Mouse (Mus musculus) cerebellum, adult 8-10 months (tissue): ENCODE results near the gene Ppp6r1.
A peak's percentile ranks its signal among the peaks of the same experiment; 100 is the strongest.

Experiments used
- DNase-seq: peaks from one replicate; pipeline ENCODE4 v3.0.0; 2022

Ppp6r1 gene

DNA sequence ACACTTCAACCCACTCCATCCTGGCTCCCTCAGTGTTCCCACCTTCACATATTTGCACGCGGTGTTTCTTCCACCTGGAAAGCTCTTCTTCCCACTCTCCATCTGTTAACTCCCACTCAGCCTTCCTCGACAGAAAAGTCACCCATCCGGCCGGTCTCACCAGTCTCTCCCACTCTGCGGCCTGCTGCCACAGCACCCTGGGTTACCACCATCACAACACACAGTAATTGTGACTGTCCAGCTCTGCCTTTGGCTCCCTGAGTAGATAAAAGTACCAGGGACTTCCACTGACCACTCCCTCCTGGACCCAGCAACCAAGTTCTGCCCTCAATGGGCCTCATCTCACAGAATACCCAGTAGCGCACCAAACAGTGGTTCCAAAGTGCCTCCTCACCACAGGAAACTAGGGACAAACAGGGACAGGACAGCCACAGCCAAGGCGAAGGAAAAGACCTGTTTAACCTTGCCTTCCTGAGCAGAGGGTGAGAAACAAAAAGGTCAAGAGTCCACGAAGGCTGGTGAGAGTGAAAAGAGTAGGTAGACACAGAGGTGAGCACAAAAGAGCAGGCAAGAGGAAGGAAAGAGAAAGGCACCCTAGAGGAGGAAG, 1.2 kb downstream of the Ppp6r1 start:
- no peak for DNase-seq

DNA sequence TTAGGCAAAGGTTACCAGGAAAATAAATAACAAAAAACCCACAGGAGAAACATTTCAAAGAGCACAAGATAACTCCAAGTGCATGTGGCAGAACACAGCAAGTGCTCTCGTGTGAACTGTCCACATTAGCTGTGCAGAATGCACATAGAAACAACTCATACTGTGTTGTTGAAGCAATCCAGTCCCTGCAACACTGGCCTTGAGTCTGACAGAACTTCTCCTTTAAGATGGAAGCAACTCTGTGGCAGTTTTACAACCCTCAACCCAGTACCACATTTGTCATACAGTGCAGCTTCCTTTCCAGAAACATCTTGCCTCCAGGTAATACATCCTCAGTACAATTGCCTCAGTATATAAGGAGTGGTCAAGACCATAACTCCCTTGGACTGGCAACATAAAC, 2.0 kb downstream of the Ppp6r1 start:
- DNase-seq: no peak

DNA sequence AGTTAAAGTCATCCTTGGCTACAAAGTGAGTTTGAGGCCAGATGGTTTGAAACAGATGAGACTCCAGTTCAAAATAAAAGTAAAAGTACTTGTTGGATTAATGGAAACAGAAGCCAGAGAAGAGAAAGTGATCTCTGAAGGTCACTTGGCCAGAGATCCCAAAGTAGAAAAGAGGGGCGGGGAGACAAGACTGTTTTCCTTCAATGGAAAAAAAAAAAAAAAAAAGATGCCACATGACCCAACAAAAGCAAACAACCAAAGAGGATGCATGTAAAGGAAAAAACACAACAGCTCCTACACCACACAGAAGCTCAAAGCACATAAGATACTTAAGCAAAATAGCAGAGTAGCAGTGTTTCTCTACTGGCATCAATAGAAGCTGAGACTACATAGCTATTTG, 2.9 kb downstream of the Ppp6r1 start:
- DNase-seq: no peak

DNA sequence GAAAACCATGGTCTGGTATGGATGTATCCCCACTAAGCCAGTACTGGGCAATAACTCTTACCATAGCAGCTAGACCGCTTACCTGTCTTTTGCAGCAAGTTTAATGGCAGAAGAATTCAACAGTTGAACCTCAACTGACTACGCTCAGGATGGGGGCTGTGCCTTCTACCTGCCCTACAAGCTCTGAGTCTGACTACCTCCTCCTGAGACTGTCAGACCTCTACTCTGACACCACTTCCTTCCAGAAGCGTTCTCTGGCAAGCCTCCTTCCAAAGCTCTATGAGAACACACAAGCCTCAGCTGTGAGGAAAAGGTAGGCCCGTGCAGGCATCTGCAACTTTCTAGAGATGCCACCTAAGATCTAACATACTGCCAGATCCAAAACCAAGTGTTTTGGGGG, 3.4 kb downstream of the Ppp6r1 start:
- no peak for DNase-seq

DNA sequence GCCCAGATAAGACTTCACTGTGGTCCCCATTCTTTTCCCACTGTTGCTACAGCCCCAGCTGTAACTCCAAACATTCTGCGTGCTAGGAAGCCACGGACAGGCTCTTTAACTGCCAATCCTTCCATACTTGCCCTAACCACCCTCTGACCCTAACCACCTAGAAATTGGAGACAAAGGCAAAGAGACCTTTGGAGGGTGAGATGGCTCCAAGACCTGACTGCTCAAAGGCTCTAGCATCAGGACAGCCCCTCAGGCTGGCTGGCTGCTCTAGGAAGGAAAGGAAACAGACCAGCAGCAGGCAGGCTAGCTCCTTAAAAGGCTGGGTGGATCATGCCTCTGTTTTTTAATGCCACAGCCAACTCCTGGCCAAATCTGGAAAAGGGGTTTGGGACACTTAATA, 4.6 kb downstream of the Ppp6r1 start:
- no peak for DNase-seq

DNA sequence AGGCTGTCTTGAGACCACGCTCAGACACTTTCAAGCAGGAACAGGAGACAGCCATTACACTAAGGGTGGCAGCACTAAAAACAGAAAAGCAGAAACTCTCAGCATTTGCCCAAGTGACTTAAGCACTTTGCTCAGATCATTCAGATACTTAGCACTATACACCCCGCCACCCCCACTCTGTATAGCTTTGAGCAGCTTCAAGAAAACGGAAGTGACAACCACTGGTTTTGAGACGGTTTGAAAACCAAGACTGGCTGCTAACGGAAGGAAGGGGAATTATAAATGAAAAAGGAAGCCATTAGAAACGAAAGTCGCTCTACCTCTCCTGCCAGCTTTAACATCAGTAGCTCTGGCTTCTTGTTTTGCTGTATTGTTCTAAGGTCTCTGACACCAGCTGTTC, 5.0 kb downstream of the Ppp6r1 start:
- no peak for DNase-seq

DNA sequence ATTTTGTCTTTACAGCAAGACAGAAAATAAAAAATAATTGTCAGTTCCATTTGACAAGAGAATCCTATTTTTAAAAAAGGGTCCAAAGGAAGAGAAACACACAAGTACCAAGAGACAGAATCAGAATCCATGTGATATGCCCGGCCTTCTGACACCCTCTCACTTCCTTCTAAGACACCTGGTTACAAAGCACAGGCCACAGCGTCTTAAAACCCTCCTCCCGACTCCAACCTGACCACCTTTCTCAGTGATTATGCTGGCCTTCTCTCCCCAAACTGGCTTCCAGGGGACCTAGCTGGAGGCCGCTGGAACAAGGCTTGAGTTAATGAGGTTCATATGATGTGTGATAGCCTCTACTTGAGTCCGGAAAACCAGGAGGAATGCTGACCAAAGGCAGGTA, 5.5 kb downstream of the Ppp6r1 start:
- no peak for DNase-seq

DNA sequence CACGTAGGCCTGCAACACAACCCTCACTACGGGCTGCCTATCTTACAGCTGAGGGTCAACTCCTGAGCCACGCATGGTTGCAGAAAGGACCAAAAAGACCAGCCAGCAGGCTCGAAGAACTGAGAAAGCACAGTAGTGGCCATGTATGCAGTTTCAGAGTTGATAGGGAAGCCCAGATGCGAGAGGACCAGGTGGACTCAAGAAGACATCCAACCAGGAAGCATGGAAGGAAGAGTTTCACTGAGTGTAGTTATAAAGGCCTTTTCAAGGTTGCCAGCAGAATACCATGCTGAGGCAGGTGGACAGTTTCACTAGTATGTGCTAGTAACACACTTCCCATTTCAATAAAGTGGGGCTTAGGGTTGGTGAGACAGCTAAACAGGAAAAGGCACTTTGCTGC, 6.1 kb downstream of the Ppp6r1 start:
- DNase-seq: no peak

DNA sequence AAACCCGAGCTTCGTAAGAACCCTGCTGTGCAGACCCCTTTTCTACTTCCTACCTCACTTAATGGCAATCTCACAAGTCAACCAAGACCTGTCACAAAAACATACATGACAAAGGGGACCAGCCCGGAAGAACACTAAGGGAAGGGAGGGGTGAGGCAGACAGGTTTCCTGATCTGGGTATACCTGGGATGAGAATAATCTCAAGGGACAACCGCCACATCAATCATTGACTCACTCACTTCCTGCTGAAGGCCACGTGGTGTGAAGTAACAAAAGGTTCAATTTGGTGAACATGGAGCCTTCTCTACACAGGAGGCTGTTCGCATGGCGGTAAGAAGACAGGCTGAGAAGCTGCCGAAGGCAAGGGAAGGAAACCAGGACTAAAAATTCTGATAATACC, 7.2 kb downstream of the Ppp6r1 start:
- no peak for DNase-seq

DNA sequence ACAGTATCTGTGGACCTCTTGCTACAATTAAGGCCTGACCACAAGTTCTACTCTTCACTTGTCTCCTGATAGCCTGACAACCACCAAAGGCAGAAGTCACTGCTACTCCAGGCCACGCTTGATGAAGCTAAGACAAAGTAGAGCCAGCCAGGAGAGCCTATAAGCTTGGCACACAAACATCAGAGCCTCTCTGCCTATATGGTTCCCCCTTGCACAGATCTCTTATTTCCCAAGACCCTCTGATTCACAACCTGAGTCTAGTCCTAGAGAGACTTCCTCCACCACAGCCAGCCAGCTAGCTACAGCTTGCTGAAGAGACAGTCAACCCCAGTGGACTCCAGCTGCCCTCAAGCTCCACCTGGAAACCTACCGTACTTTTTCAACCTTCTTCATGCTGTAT, 10.8 kb downstream of the Ppp6r1 start:
- DNase-seq: no peak

DNA sequence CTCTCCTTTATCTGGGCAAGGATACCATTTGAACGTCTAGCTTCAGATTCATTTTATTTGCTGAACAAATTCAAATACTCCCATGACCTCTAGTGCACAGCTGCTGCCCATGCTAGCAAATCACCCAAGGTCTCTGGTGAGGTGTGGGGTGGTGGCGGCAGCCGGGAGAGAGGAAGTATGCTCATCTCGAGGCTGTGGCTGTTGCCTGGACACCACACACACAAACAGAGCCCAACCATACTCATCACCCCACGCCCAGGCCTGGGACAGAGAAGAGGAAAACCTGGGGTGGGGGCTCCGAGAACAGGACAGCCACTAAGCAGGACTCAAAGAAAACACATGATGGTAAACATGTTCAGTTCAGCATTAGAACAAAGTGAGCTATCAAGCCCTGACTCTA, 11.5 kb downstream of the Ppp6r1 start:
- no peak for DNase-seq

DNA sequence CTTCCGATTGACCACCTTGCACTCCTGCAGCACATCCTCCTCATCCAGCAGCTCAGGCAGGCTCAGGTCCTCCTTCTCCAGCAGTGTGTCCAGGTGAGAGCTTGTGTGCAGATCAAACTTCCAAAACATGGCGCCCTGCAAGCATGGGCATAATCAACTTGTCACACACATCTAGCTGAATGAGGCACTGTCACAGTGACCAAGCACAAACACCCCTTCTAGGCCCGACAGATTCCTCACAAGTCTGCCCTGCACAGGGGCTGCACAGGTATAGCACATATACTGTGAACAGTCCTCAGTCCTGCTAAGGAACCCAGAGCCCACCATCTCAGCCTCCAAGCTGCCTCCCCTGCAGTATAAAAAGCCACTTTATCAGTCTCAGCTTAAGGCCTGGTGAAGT, 12.0 kb downstream of the Ppp6r1 start:
- DNase-seq: no peak

DNA sequence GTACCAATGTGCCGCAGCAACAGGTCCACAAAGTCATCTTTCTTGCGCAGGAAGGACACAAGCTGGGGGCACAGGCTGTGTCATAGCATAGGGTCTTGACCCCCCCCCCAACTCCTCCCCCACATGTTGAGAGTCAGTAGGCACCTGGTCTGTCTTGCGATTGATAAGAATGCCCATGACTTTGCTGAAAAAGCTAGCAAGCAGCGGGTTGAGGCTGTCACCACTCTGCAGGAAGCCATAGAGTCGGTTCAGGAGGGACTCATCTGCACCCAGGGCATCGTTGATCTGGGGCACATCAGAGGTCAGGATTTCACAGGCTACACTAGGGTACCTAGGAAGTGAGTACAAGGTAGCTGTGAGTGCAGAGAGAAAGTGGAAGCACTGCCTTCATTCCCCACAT, 15.6 kb downstream of the Ppp6r1 start:
- DNase-seq: no peak

DNA sequence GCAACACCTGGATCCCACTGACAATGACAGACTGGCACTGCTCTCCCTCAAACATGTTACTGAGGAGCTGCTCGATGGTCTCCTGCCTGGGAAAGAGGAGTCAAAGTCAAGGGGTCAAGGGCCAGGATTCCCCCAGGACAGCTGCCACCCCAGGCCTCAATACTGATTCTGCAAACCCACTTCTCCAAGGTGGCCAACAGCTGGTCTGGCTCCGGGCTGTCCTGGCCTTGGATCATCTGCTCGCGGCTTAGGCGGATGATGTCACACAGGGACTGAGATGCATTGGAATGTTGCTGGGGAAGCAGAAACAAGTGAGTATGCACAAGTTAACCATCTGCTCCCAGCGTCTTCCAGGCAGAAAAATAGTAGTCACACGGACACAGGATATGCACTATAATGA, 16.9 kb downstream of the Ppp6r1 start:
- no peak for DNase-seq

DNA sequence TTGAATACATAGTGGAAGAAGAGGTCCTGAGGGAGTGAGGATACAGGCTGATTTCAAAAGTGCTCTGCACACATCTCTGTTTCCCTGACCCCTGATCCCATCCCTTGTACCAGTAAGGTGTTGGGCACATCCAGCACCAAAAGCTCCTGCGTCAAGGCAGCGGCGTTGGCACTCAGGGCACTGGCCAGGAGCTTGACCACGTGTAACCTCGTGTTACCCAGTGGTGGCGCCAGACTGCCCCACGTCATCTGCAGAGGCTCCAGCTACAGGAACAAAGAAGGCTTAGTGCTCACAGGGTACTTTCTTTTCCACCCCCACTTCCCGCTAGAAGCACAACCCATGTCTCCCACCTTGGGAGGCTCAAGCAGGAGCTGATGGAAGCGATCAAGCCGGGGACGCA, 17.7 kb downstream of the Ppp6r1 start:
- DNase-seq: no peak

DNA sequence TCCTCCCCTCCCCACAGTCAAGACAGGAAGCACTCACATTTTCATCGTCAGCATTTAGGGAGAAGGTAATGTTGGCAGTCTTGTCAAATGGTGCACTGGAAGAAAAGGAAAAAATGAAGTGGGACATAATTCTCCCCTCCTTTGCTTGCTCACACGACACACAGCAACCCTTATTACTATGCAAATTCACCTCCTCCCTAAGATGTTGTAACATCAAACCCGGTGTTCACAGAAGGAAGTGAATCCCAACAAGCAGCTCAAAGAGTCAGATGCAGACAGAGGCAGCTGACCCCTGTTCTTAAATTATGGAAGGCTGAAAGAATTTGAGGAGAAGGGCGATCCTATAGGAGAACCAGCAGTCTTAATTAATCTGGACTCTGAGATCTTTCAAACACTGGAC, 22.6 kb downstream of the Ppp6r1 start:
- no peak for DNase-seq

DNA sequence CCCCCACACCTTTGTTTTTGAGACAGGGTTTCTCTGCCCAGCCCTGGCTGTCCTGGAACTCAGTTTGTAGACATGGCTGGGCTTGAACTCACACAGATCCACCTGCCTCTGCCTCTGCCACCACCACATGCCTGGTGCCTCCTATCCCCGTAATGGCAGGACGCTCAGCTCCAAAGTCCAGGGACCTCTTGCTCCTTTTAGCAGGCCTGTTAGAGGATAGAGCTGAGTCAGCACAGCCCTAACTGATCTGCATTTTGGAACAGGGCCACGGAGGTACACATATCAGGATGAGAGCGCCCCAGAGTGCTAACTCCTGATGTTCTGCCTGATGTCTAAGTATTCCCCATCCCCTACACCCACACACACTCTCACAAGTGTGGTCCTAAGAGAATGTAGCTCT, 27.8 kb downstream of the Ppp6r1 start, which contains the start of gene Tmem86b:
Tmem86b (minus strand) TSS at position 392 of the 400 bp plus-strand sequence.
- DNase-seq: no peak

DNA sequence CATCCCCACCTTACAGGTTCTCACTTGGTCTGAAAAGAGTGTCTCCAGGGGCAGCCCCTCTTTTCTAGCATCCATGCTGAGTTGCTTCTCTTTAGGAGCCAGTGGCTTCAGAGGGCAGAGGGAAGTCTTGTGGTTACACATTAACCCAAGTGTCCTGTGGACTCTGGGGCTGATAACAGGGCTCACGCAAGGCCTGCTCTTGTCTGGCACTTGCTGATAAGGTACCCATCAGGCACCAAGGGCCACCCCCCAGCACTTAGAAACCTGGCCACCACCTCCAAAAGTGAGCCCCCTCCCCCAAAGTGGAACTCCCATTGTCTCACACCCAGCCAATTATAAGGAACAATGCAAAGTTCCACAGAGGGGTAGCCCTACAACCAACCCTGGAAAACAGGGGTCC, 28.6 kb downstream of the Ppp6r1 start:
- no peak for DNase-seq

DNA sequence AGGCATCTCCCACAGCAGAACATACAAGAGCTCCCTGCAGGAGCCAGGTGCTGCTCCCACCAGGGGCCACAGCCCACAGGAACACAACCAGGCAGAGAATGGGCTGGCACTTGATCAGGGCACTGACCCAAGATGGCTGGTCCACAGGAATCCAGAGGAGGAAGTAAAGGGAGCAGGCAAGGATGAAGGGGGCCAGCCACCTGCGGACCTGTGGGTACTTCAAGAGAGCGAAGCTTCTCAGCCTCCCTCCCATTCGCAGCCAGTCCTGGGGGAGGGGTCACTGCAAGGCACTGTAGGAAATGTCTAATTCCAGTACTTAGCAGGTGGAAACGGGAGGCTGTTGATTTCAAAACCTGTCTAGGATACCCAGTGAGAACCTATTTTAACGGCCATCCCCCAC, 29.2 kb downstream of the Ppp6r1 start:
- DNase-seq: no peak

DNA sequence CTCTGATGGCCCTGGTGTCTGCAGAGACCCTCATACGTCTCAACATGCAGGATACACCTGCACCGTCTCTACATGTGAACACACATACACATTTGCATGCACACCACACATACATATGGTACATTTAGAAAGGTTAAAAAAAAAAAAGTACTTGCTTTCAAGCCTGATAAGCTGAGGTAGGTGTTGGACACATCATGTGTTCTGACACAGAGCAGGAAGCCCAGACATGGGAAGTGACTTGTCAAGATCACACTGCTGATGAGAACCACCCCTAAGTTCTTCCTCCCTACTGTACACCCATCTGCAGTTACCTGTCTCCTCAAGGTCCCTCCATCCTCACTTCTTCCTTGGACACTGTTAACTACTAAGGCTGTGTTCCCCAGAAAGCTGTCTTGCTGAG, 32.9 kb downstream of the Ppp6r1 start:
- DNase-seq: no peak

DNA sequence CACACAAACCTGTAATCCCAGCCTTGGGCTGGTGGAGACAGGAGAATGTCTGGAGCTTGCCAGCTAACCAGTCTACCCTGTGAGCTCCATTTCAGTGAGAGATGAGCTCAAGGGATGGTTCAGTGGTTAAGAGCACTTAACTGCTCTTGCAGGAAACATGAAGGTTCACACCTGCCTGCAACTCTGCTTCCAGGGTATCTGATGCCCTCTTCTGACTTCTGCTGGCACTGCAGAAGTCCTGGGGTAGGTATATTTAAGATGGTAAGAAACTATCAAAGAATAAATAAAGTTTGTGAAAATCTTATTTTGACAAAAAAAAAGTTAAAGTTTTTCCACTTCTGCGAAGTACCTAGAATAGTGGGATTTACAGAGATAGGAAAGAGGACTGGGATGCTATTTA, 34.5 kb downstream of the Ppp6r1 start:
- no peak for DNase-seq

DNA sequence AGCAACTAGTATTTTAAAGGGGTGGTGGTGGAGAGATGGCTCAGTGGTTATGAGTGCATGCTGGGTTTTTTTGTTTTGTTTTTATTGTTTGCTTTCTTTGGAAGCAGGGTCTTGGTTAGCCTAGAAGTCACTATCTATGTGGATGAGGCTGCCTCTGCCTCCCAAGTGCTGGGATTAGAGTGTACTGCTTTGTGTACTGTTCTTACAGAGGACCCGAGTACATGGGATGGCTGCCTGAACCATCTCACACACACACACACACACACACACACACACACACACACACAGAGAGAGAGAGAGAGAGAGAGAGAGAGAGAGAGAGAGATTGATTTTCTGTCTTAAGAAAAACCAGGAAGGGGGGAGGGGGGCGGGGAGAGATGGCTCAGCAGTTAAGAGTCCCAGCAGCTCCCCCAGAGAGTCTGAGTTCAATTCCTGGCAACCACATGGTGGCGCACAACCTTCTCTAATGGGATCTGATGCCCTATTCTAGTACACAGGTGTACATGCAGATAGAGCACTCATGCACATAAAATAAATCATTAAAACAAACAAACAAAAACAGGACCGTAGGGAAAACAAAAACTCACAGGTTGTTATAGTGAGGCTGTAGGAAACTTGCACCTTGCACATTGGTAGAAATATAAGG, 35.2 kb downstream of the Ppp6r1 start:
- DNase-seq: peak; percentile 44

DNA sequence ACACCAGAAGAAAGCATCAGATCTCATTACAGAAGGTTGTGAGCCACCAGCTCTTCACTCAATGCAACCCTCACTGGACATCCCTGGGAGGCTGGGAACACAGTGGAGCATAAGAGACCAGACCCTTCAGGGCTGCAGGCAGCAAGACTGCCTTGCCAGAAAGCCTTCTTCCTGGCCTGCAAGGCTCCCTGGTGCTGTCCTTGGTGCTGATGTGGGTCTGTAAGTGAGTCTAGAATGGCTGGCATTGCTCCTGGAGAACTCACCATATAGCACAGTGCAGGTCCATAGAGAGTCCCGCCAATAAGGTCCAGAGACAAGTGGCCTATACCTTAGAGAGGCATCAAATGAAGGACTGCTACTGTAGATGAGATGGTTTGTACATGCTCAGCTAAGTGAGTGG, 38.8 kb downstream of the Ppp6r1 start:
- no peak for DNase-seq

DNA sequence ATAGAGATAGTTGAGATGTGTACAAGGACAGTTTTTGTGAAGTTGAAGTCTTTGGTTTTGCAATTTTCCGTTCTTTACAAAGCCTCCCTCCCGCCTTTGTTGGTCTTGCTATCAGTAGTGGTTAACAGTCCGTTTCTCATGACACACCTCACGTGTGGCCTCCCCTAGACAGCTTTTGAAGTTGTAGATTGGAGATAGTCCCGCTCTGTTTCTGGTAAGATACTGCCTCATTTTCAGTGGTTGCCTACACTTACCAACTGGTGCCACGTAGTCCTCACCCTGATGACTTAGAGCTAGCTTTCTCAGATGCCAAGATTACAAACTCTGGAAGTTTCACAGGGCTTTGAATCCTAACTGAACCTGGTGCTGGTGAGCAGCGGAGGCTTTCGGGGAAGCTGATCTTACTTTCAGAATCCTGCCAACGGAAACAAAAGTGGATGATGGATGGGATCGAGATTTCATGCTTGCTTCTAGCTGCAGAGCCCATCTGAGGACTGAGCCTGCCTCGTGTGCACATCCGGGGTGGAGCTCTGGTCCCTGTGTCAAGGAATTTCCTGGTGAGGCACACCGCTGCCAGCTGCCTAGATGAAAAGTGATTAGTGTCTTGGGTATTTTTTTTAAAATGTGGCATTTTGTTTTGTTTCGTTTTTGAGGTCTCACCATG, 44.9 kb downstream of the Ppp6r1 start:
- no peak for DNase-seq

DNA sequence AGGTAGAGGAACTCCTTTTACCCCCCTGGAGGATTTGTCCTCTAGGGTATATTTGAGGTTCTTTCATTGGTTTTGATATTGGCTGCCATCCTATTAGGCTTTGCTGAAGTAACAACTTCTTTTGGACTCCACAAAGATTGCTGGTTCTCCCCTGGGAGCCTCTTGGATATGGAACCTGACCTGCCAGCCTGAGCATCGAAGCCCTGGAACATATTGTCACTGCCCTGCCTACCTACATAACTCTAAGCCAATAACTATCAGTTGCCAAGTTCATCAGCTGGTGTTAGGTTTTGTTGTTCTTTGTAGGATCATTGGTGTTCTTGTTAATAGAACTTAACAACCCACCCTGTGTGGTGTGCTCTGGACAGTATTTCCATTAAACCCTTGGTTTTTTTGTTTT, 45.9 kb downstream of the Ppp6r1 start:
- peak; percentile 45 for DNase-seq
